Comparison of ENCODE assay signal across 23 mouse cellular contexts in genomic region chr1:81539591-81540311, GRCm38 (mm10).
DNase-seq lines count a peak whose midpoint lies in the region; ATAC-seq and TF ChIP-seq lines count a peak whose summit lies in the region.
"Had no signal": no experiment of that assay in that cellular context is flagged by ENCODE, and none has a peak within 500 bp of the region (broad histone marks: within the 10 kb centered on the region; RNA-seq: fewer than 3 reads in every experiment).

No protein-coding gene starts in this region.

- TF ChIP-seq CTCF in forebrain, postnatal 0 days (IDR thresholded peaks at IDR 0.05; ENCODE audit: low read depth) = no peak
- TF ChIP-seq CTCF in brain, embryonic 14.5 days (IDR thresholded peaks at IDR 0.05; ENCODE audit: borderline replicate concordance, extremely low read depth, insufficient read depth, insufficient read length) = no peak

- no peak for TF ChIP-seq POLR2A in brain, embryonic 14.5 days (IDR thresholded peaks at IDR 0.05; ENCODE audit: borderline replicate concordance, extremely low read depth, insufficient read depth, insufficient read length, poor library complexity, severe bottlenecking)

- H3K9me3 ChIP-seq in forebrain, postnatal 0 days (ENCODE audit: low read length) = no peaks in the 10 kb centered on the region
- H3K9me3 ChIP-seq in forebrain, embryonic 10.5 days = no peaks in the 10 kb centered on the region
- H3K9me3 ChIP-seq: embryonic facial prominence, embryonic 13.5 days; forebrain, embryonic 15.5 days; hindbrain, embryonic 12.5 days; hindbrain, embryonic 15.5 days had no signal

- DNase-seq in forebrain, postnatal 0 days = peak; percentile 65
- DNase-seq in forebrain, embryonic 10.5 days (ENCODE audit: extremely low spot score, low spot score) = no peak
- peak; percentile 65 for DNase-seq in NIH3T3 (ENCODE audit: low read depth)
- DNase-seq in brain, embryonic 14.5 days (ENCODE audit: low read depth) = peak; percentile 64
- no peak for DNase-seq in frontal cortex, postnatal 14 days (ENCODE audit: low spot score in 2 of 2)
- DNase-seq: adrenal gland, adult 2 months; adrenal gland, postnatal 25 days; cerebellum, adult 18-20 months; cerebellum, adult 9-11 months; cerebellum, postnatal 25 days; gastrocnemius, adult 2 months; gastrocnemius, postnatal 14 days; heart, adult 11 months; kidney, adult 2 months had no signal

- no peaks in the 10 kb centered on the region for H3K36me3 ChIP-seq in forebrain, postnatal 0 days (ENCODE audit: insufficient read depth)
- no peaks in the 10 kb centered on the region for H3K36me3 ChIP-seq in forebrain, embryonic 10.5 days (replicated peaks)
- H3K36me3 ChIP-seq: embryonic facial prominence, embryonic 13.5 days; forebrain, embryonic 15.5 days; hindbrain, embryonic 12.5 days; hindbrain, embryonic 15.5 days had no signal

- no peaks in the 10 kb centered on the region for H3K27me3 ChIP-seq in forebrain, postnatal 0 days (ENCODE audit: insufficient read depth, low read length)
- H3K27me3 ChIP-seq in forebrain, embryonic 10.5 days (ENCODE audit: poor library complexity, severe bottlenecking) = no peaks in the 10 kb centered on the region
- H3K27me3 ChIP-seq: embryonic facial prominence, embryonic 13.5 days; forebrain, embryonic 15.5 days; hindbrain, embryonic 12.5 days; hindbrain, embryonic 15.5 days; Patski had no signal

- H3K4me2 ChIP-seq in forebrain, postnatal 0 days (ENCODE audit: low read depth) = no peak overlapping the region
- H3K4me2 ChIP-seq: embryonic facial prominence, embryonic 13.5 days; forebrain, embryonic 15.5 days; heart, embryonic 11.5 days; hindbrain, embryonic 12.5 days; hindbrain, embryonic 15.5 days had no signal

- H3K27ac ChIP-seq in forebrain, postnatal 0 days (ENCODE audit: low read depth, low read length) = no peak overlapping the region
- no peak overlapping the region for H3K27ac ChIP-seq in forebrain, embryonic 10.5 days
- H3K27ac ChIP-seq: embryonic facial prominence, embryonic 13.5 days; forebrain, embryonic 15.5 days; gastrocnemius, adult 2 months; hindbrain, embryonic 12.5 days; hindbrain, embryonic 15.5 days had no signal

- H3K4me1 ChIP-seq in forebrain, postnatal 0 days (ENCODE audit: insufficient read depth) = no peaks in the 10 kb centered on the region
- H3K4me1 ChIP-seq in forebrain, embryonic 10.5 days = 0 out of 2 replicates have a peak, but pooled peaks cover 7% of the 10 kb centered on the region
- H3K4me1 ChIP-seq: hindbrain, embryonic 12.5 days; hindbrain, embryonic 15.5 days had no signal

- WGBS in forebrain, postnatal 0 days = 73% methylated on average over 5 of the region's 5 CpGs
- 90% methylated on average over 5 of the region's 5 CpGs for WGBS in forebrain, embryonic 10.5 days

- ATAC-seq in forebrain, postnatal 0 days = peak; percentile 59; the same call in 1 of the 2 replicates
- no peak for ATAC-seq in erythroblast, adult 5-6 weeks (replicated peaks; ENCODE audit: low FRiP score, poor library complexity, severe bottlenecking)
- ATAC-seq: forebrain, embryonic 15.5 days; intestine, postnatal 0 days; Patski had no signal

- H3K4me3 ChIP-seq in forebrain, postnatal 0 days (ENCODE audit: low read depth, low read length) = no peak overlapping the region
- H3K4me3 ChIP-seq in forebrain, embryonic 10.5 days = no peak overlapping the region
- H3K4me3 ChIP-seq: embryonic facial prominence, embryonic 13.5 days; erythroblast, embryonic 14.5 days; forebrain, embryonic 15.5 days; gastrocnemius, adult 2 months; hindbrain, embryonic 12.5 days; hindbrain, embryonic 15.5 days had no signal

- no peak overlapping the region for H3K9ac ChIP-seq in forebrain, postnatal 0 days
- H3K9ac ChIP-seq: embryonic facial prominence, embryonic 13.5 days; forebrain, embryonic 15.5 days; hindbrain, embryonic 12.5 days; hindbrain, embryonic 15.5 days had no signal

Comparison
In these comparisons a context has a peak if more than half of its experiments do, and no peak if none do; other contexts are left out.
1. DNase-seq: peak in forebrain, postnatal 0 days (single experiment), NIH3T3 (single experiment) and brain, embryonic 14.5 days (single experiment); none in forebrain, embryonic 10.5 days (single experiment) and frontal cortex, postnatal 14 days (0 of 2).